Mouse (Mus musculus) kidney, postnatal 25 days (tissue): Measurements from ENCODE around the gene Tomm40l.

Experiments used
- DNase-seq, 2 experiments: peaks; one replicate each; pipeline ENCODE4 v3.0.0; 2021; ENCODE audit warnings: mixed read lengths in 2 of 2

Gene Tomm40l

DNA sequence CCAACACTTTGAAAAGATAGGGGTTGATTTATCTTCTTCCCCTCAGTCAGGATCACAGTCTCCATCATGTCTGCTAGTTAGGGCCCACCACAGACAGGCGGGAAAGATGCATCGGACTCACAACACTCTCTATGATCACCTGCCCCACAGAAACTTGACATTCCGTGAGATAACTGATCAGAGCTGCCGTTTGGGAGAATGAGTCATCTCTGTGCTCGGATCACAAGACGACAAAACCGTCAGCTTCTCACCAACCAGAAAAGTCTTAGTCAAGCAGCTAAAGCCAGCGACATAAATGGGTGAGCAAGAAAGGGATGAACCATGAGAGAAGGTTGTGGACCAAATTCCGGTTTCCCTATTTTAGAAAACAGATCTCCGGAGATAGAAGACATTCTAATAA, 30.0 kb downstream of the Tomm40l start:
- DNase-seq = no peak

DNA sequence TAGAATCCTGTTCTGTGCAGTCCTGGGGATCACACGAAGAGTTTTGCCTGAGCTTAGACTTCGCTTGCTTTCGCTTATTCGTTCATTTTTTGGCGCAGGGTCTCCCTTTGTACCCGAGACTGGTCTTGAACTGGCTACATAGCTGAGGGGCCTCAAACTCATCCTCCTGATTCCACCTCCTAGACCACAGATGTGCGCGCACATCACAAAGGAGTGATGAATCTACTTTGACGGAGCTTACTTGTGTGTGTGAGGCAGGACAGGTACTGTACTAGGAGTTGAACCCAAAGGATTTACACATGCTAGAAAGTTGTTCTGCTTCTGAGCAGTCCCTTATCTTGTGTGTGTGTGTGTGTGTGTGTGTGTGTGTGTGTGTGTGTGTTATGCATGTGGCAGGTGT, 31.5 kb downstream of the Tomm40l start:
- DNase-seq = no peak

DNA sequence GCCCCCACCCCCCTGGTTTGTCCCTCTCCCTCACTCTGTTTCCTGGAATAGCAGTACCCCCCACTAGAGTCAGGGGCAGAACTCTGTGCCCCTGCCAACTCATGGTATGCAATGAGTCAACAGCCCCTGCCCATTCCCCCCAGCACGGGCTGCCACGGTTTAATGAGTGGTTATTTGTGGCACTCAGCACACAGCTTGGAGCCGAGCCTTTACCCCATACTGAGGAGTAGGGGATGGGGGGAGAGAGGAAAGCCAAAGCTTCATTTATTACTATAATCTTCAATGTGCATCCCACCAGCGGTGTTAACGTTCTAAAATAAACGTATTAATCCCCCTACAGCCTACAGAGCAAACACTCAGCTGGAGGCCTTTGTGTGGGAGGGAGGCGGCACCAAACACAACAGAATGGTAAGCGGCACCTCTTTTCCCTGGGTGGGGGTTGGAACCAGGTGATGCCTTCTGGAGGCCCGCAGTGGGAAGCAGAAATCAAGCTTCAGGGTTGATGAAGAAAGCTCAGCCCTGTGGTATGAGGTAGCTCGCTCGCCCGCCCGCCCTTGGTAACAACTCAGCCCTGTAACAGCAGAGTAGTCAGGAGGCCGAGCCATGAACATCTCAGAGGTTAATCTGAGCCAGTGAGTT, 32.7 kb downstream of the Tomm40l start:
- no peak for DNase-seq

DNA sequence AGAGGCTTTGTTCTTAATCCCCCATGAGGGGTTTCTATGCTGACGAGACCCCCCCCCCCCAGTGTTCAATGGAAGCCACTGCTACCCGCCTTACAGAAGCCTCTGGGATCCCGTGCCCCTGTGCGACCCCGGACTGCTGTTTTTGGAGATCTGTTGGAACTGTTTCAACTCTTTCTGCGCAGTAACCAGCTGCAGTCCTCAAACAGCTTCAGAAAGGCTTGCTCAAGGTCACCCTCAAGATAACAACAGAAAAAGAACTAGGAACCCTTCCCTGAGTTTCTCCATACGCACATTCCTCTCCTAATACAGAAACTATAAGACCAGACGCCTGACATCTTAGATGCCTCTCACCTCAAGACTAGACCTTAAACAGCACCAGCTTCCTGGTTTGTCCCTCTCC, 33.3 kb downstream of the Tomm40l start:
- peak in 1 of 2 experiments; percentile 24 for DNase-seq

DNA sequence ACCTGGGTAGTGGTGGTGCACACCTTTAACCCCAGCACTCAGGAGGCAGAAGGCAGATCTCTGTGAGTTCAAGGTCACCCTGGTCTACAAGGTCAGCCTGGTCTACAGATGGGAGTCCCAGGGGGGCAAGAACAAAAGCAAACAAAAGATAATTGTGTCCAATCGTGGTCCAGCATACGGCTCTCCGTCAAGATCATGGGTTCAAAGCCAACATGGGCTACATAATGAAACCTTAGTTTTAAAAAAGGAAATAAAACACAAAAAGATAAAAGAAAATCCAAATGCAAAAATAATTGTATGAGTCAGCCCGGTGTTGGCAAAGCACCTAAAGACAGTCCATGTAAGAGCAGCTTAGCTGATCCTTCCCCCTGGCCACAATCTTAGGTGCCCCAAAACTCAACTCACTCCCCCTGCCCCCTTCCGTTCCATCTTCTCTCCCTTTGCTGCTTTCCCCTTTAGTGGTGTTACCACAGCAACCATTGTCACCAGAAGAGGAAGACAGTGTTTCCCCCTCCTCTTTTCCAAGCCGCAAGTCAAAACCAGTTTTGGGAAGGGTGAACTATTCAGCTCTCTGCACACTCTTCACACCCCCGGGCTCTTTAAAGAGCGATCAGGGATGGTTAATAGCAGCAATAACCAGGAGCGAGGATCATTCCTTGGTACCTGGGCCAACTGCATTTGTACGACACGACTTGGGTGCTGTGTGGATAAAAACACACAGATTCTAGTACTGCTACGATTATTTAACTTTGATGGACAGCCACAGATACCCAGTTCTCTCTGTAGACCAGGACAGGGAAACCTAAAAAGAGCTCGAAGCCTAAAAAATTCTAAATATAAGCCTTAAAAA, 34.2 kb downstream of the Tomm40l start:
- no peak for DNase-seq

DNA sequence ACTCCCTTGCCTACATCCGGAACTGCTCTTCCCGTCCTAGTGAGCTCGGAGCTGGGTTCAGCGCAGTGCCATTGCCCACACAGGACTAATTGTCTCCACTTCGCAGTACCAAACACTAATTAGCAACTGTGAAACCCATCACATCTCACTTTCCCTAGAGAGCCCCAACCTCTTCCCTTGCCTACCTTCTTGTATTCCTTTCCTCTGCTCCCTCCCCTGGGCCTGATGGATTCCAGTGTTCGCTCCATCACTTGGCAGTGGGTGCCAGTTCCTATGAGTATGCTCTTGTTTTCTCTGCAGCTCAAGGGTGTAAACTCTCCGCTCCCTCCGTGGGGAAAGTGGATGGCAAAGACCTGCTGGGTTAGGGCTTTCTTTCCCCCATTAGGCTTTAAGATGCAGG, 36.7 kb downstream of the Tomm40l start:
- no peak for DNase-seq

DNA sequence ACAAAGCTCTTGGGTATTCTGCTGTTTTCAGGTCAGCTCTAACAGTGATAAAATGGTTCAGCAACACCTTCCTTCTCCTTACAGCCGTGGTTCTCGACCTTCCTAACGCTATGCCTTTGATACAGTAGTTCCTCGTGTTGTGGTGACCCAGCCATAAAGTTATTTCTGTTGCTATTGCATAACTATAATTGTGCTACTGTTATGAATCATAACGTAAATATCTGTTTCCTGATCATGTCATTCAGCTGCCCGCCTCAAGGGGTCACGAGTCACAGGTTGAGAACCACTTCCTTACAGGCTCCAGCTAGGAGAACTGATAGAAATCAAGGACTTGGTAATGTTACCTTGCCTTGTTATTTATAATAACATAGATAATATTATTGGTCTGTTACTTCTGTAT, 38.0 kb downstream of the Tomm40l start:
- peak in 1 of 2 experiments; percentile 28 for DNase-seq

DNA sequence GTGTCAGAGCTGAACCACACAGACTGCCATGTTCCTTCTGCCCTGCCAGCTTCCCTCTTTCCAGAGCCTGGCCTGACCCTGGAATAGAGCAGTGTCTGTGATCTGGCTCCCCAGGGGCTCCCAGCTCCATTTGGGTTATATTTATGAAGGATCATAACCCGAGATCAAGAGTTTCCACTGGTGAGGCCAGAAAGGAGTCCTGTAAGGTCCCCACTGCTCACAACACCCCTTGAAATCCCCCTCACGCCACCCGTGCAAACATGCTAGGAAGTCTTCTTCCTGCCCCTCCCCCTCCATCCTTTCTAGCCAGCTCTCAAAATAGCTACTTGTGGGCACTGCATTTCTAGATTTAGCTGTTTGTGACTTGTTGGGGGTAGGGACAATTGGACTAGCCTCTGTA, 38.7 kb downstream of the Tomm40l start:
- DNase-seq = peak; percentile 57 to 61

DNA sequence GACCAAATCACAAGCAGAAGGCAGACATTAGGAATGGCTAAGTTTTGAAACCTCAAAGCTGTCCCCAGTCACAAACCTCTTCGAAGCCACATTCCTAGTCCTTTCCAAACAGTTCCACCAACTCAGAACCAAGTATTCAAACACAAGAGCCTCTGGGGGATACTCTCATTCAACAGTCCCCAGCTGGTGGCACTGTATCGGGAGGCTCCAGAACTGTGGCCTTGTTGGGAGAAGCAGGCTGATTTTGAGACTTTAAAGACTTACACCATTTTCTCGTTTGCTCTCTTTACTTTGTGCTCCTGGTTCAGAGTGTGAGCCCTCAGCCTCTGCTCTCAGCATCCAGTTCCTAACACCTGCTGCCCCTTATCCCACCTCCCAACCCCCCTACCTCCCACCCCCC, 39.3 kb downstream of the Tomm40l start:
- no peak for DNase-seq

DNA sequence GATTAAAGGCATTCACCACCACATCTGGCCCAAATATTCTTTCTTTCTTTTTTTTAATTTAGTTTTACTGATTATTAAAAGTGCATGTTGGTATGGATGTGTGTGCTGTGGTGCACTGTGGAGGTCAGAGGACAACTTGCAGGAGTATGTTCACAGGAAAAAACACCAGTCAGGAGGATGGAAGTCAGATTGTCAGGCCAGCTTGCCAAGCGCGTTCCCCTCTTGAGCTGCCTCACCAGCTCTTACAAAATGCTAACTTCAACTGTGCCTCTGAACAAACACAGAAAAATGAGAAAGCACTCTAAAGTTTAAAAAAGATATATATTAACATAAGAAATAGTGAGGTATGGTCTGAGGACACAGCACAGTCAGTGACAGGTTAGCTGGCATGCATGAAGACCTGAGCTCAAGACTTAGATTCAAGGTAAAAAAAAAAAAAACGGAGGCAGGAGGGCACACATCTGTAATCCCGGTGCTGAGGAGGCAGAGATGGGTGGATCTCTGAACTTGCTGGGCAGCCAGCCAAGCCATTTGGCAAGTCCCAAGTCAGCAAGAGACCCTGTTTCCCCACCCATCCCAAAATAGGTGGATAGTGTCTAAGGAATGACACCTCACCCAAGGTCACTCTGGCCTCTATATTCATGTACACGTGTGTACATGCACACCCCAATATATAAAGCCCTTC, 42.7 kb downstream of the Tomm40l start:
- peak; percentile 52 to 57 for DNase-seq

DNA sequence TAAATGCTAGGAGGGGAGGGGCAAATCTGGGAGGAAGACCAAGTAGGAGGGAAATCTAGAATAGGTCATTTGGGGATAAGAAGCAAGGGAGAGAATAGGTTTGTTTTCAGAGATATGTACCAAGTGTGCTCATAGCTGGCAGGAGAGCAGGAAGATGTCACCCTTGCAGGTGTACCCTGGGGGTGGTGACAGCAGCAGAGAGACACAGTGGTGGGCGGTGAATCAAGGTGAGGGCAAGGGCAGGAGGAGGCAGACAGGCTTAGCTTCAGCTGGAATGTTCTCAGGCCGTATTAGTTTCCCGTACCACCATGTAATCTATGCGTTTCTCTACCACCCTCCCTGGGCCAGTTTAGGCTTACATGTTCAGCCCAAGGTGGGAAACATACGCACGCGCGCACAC, 49.5 kb downstream of the Tomm40l start:
- DNase-seq = no peak

DNA sequence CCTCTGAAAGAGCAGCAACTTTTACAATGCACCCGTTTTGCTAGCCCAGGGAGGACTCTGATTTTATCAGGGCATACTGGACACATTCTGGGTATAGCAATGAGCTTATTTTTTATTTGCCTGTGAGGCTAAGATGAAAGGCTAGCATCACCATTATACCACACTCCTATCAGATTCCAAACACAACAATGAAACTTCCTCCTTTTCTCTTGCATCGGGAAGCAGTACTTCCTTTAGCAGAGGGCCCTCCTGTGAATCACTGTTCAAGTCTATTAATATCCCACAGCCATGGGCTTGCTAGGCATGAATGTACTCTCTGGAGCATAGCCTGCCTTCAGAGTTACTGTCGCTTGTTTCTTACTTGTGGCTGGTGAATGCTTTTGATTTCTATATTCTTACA, 51.2 kb downstream of the Tomm40l start:
- no peak for DNase-seq

DNA sequence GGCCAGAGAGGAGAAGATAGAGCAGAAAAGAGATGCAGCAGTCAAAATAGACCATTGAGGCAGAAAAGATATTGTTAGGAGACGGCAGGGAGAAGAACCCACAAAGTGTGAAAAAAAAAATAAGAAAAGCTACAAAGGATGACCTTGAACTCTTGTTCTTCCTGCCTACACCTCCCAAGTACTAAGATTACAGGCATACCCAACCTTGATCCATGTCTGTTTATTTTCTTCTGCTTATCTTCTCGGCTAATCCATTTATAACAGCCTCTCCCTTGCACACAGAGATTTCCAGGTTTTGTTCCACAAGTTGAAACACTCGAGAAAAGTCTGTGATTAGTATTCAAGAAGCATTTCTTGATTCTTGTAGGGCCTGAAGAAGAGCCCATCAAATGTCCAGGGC, 52.4 kb downstream of the Tomm40l start:
- no peak for DNase-seq

DNA sequence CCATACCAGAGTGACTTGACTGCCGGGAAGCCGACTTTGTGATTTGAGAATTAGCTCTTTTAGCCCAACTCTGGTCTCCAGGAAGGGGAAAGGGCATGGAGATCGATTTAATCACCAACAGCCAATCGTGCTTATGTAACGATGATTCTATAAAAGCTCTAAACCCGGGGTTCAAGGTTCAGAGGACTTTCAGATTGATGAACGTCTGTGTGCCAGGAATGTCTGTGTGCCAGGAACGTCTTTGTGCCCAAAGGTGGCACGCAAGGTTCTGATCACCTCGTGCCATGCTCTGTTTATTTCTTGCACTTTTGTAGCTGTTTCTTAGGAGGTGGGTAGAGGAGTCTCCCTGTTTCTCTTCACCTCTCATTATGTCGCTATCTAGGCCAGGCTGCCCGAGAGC, 53.4 kb downstream of the Tomm40l start:
- no peak for DNase-seq
